Mouse (Mus musculus) neural tube, embryonic 11.5 days (tissue): Measurements from ENCODE around the gene Ppat. TPM values are rescaled to one million over a fixed set of nuclear protein-coding genes. Genes with fewer than 3 reads are reported as not detected.

Experiments used
- ATAC-seq: fragments of 200-750 bp; cut with Nextera tagmentation; 2 replicates; pipeline ENCODE4 v1.8.0; 2017; ENCODE audit warnings: moderate number of reproducible peaks, mild to moderate bottlenecking, moderate TSS enrichment, moderate library complexity; ENCODE audit not compliant: insufficient read depth, low FRiP score, low TSS enrichment
- DNase-seq: peaks from one replicate; pipeline ENCODE4 v3.0.0-alpha.2; 2015; ENCODE audit warnings: low spot score
- H3K27ac ChIP-seq: fragments of 300-500 bp; sonication (generic); 2 replicates; pipeline ENCODE4 v1.5.1; 2014; ENCODE audit warnings: low read depth, mild to moderate bottlenecking, low read length
- H3K27me3 ChIP-seq: fragments of 300-500 bp; sonication (generic); 2 replicates; pipeline ENCODE4 v1.6.1; 2014; ENCODE audit warnings: mild to moderate bottlenecking, low read length, mixed read lengths; ENCODE audit not compliant: control insufficient read depth, insufficient read depth
- H3K36me3 ChIP-seq: fragments of 300-500 bp; sonication (generic); 2 replicates; pipeline ENCODE4 v1.6.1; 2014; ENCODE audit warnings: mild to moderate bottlenecking, low read length, moderate library complexity, mixed read lengths; ENCODE audit not compliant: control insufficient read depth, insufficient read depth
- H3K4me1 ChIP-seq: fragments of 300-500 bp; sonication (generic); 2 replicates; pipeline ENCODE4 v1.6.1; 2014; ENCODE audit warnings: low read length, mixed read lengths; ENCODE audit not compliant: control insufficient read depth, insufficient read depth
- H3K4me2 ChIP-seq: fragments of 300-500 bp; sonication (generic); 2 replicates; pipeline ENCODE4 v1.6.1; 2014; ENCODE audit warnings: low read depth, mild to moderate bottlenecking, moderate library complexity
- H3K4me3 ChIP-seq: fragments of 300-500 bp; sonication (generic); 2 replicates; pipeline ENCODE4 v1.5.1; 2014; ENCODE audit warnings: low read depth, low read length
- H3K9ac ChIP-seq: fragments of 300-500 bp; sonication (generic); 2 replicates; pipeline ENCODE4 v1.6.1; 2014; ENCODE audit warnings: mild to moderate bottlenecking, low read length
- H3K9me3 ChIP-seq: fragments of 300-500 bp; sonication (generic); 2 replicates; pipeline ENCODE4 v1.6.1; 2016; ENCODE audit warnings: low read length; ENCODE audit not compliant: control insufficient read depth
- whole genome bisulfite sequencing: fragments of 180-500 bp; shearing (Covaris S2); extraction: QIAGEN DNeasy Blood & Tissue Kit; methylation state at CpG from one replicate; pipeline ENCODE4 v1.1.7; 2014; 5-methylcytosine and 5-hydroxymethylcytosine counted together
- polyA plus RNA-seq: library from polyadenylated mRNA; unstranded; fragments of >200 nt; fragmentation: Nextera tagmentation; extraction: Ambion mirVana; gene quantifications from 2 replicates; pipeline ENCODE4 v1.2.1, GENCODE M21; 2014

Gene Ppat
- polyA plus RNA-seq: 38.5 and 40.8 TPM in 2 replicates

- Histone ChIP-seq H3K27me3 (no peaks in the 10 kb centered on the region), H3K36me3 (peaks cover 3% of the 10 kb centered on the region; the same call in 1 of the 2 replicates), H3K4me3 (peak within 1 kb of the TSS; percentile 68), H3K9ac (peak within 1 kb of the TSS; percentile 79), H3K4me1 (no peaks in the 10 kb centered on the region; the same call in 1 of the 2 replicates), H3K27ac (peak within 1 kb of the TSS; percentile 83), H3K9me3 (no peaks in the 10 kb centered on the region), H3K4me2 (peak within 1 kb of the TSS; percentile 78)
- under 1% methylated on average over 71 of the region's 81 CpGs for WGBS
- peak; percentile 97 for DNase-seq
- ATAC-seq: peak; percentile 96
These were observed at the start of gene Ppat, which contains the start of gene Paics for GRCm38 (mm10) chr5:76951106-76952027. TSS of gene Ppat (minus strand) at chr5:76951578. TSS of gene Paics (plus strand) at chr5:76951307.

- Histone ChIP-seq H3K27ac (no peak overlapping the region), H3K4me2 (no peak overlapping the region), H3K9ac (no peak overlapping the region), H3K4me3 (no peak overlapping the region), H3K9me3 (no peaks in the 10 kb centered on the region), H3K4me1 (no peaks in the 10 kb centered on the region), H3K36me3 (peaks cover 3% of the 10 kb centered on the region), H3K27me3 (no peaks in the 10 kb centered on the region)
- no peak for DNase-seq
- WGBS: 67% methylated on average over 5 of the region's 5 CpGs
- no peak for ATAC-seq
These were observed 47.0 kb upstream of the Ppat start for GRCm38 (mm10) chr5:76998416-76998815.

GRCm38 (mm10) chr5:76993174-76993814 is 41.9 kb upstream of the Ppat start:
- Histone ChIP-seq H3K4me3 (no peak overlapping the region), H3K36me3 (peaks cover 10% of the 10 kb centered on the region), H3K9me3 (no peaks in the 10 kb centered on the region), H3K27me3 (no peaks in the 10 kb centered on the region), H3K9ac (no peak overlapping the region), H3K4me2 (no peak overlapping the region), H3K27ac (no peak overlapping the region), H3K4me1 (no peaks in the 10 kb centered on the region)
- no peak for DNase-seq
- ATAC-seq: no peak
- WGBS: 96% methylated on average over 5 of the region's 5 CpGs

- H3K27me3 ChIP-seq: no peaks in the 10 kb centered on the region
- no peak overlapping the region for H3K27ac ChIP-seq
- DNase-seq (no peak), ATAC-seq (no peak)
- 96% methylated on average over 3 of the region's 3 CpGs for WGBS
- H3K36me3 ChIP-seq: peaks cover 12% of the 10 kb centered on the region
- no peaks in the 10 kb centered on the region for H3K4me1 ChIP-seq
- H3K4me2 ChIP-seq: no peak overlapping the region
- no peaks in the 10 kb centered on the region for H3K9me3 ChIP-seq
- H3K9ac ChIP-seq: no peak overlapping the region
- no peak overlapping the region for H3K4me3 ChIP-seq
These were observed 39.4 kb upstream of the Ppat start for GRCm38 (mm10) chr5:76990789-76991188.

- no peaks in the 10 kb centered on the region for H3K9me3 ChIP-seq
- no peak for DNase-seq
- 95% methylated on average over 11 of the region's 11 CpGs for WGBS
- H3K27ac ChIP-seq: no peak overlapping the region
- no peak overlapping the region for H3K9ac ChIP-seq
- H3K27me3 ChIP-seq: no peaks in the 10 kb centered on the region
- no peak overlapping the region for H3K4me2 ChIP-seq
- ATAC-seq: no peak
- peaks cover 16% of the 10 kb centered on the region for H3K36me3 ChIP-seq
- H3K4me3 ChIP-seq: no peak overlapping the region
- H3K4me1 ChIP-seq: no peaks in the 10 kb centered on the region
These were observed 32.6 kb upstream of the Ppat start for GRCm38 (mm10) chr5:76984015-76984414.

- Histone ChIP-seq H3K9ac (no peak overlapping the region), H3K4me1 (0 out of 2 replicates have a peak, but pooled peaks cover 6% of the 10 kb centered on the region), H3K9me3 (no peaks in the 10 kb centered on the region), H3K4me2 (peak overlapping the region; percentile 92; the same call in 1 of the 2 replicates), H3K4me3 (no peak overlapping the region; the same call in 1 of the 2 replicates), H3K36me3 (peaks cover 9% of the 10 kb centered on the region), H3K27ac (no peak overlapping the region), H3K27me3 (no peaks in the 10 kb centered on the region)
- ATAC-seq (no peak), DNase-seq (no peak)
- WGBS: 87% methylated on average over 8 of the region's 8 CpGs
These were observed 24.4 kb upstream of the Ppat start for GRCm38 (mm10) chr5:76975736-76976135.

GRCm38 (mm10) chr5:76974554-76975285 is 23.3 kb upstream of the Ppat start, which contains the start of gene Srp72:
TSS of gene Srp72 (plus strand) at chr5:76974683.
- Histone ChIP-seq H3K4me1 (0 out of 2 replicates have a peak, but pooled peaks cover 6% of the 10 kb centered on the region), H3K9ac (peak within 1 kb of the TSS; percentile 86), H3K4me3 (peak within 1 kb of the TSS; percentile 91), H3K27me3 (no peaks in the 10 kb centered on the region), H3K4me2 (peak within 1 kb of the TSS; percentile 92), H3K27ac (peak within 1 kb of the TSS; percentile 75), H3K9me3 (no peaks in the 10 kb centered on the region), H3K36me3 (peaks cover 8% of the 10 kb centered on the region)
- under 1% methylated on average over 59 of the region's 60 CpGs for WGBS
- ATAC-seq (peak; percentile 87), DNase-seq (peak; percentile 90)

GRCm38 (mm10) chr5:76974207-76974553 is 22.8 kb upstream of the Ppat start:
- 0 out of 2 replicates have a peak, but pooled peaks cover 6% of the 10 kb centered on the region for H3K4me1 ChIP-seq
- H3K36me3 ChIP-seq: peaks cover 5% of the 10 kb centered on the region; the same call in 1 of the 2 replicates
- peak; percentile 8; the same call in 1 of the 2 replicates for ATAC-seq

More at GRCm38 (mm10) chr5:76974207-76974553, 22.8 kb upstream of the Ppat start:
- H3K27ac ChIP-seq: no peak overlapping the region
- peak overlapping the region; percentile 86 for H3K9ac ChIP-seq
- peak overlapping the region; percentile 91 for H3K4me3 ChIP-seq
- 3% methylated on average over 17 of the region's 17 CpGs for WGBS
- H3K4me2 ChIP-seq: peak overlapping the region; percentile 92
- H3K27me3 ChIP-seq: no peaks in the 10 kb centered on the region
- no peak for DNase-seq
- no peaks in the 10 kb centered on the region for H3K9me3 ChIP-seq
